Mouse (Mus musculus): ENCODE measurements around the gene Taf3. TPM values are rescaled to one million over a fixed set of nuclear protein-coding genes. Genes with fewer than 3 reads are reported as not detected.
A peak's percentile ranks its signal among the peaks of the same experiment; 100 is the strongest.

The Taf3 gene
- polyA plus RNA-seq, 1 experiment from 2014 or later = 17.3 TPM

DNA sequence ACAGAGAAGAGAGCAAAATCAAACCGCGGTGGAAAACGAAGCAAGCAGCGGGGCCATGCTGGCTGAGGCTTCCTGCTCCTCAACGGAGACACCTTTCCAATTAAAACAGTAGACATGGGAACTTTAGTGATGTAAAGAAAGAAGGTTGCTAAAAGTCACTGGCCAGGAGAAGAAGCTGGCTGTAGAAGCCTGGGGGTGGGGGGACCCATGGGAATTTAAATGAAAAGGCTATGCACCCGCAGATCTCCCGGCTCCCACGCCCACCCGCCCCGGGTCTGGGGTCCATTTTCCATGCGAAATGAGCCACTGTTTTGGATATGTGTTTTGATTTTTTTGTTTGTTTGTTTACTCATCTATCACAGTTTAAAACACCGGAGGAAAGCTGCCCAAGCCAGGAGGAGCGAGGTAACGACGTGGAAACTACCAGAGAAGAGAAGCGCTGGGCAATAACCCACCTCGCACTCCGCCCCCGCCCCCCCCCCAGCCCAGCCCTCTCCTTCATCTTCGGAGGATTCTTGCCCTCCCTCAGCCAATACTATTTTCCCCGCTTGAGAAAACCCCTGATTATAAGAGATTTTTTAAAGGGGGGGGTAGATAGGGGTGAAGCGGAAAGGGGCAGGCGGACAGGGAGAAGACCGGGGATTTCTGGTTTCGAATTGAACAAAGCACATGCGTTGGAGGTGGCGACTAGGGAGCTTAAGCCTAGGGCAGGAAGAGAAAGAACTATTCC lies 164.4 kb downstream of the Taf3 start:
- no peaks in the 10 kb centered on the region for H3K36me3 ChIP-seq
- peak overlapping the region; percentile 66 for H3K27ac ChIP-seq
- no peaks in the 10 kb centered on the region for H3K9me3 ChIP-seq (replicated peaks)
- H3K4me3 ChIP-seq = peak overlapping the region; percentile 28
- H3K4me1 ChIP-seq = peaks cover 31% of the 10 kb centered on the region
- H3K4me2 ChIP-seq (replicated peaks) = peak overlapping the region; percentile 77
- WGBS = under 1% methylated on average over 27 of the region's 27 CpGs
- H3K9ac ChIP-seq = peak overlapping the region; percentile 39; the same call in 1 of the 2 replicates
- no peak for ATAC-seq (ENCODE audit: low FRiP score)
- peaks cover 92% of the 10 kb centered on the region for H3K27me3 ChIP-seq

DNA sequence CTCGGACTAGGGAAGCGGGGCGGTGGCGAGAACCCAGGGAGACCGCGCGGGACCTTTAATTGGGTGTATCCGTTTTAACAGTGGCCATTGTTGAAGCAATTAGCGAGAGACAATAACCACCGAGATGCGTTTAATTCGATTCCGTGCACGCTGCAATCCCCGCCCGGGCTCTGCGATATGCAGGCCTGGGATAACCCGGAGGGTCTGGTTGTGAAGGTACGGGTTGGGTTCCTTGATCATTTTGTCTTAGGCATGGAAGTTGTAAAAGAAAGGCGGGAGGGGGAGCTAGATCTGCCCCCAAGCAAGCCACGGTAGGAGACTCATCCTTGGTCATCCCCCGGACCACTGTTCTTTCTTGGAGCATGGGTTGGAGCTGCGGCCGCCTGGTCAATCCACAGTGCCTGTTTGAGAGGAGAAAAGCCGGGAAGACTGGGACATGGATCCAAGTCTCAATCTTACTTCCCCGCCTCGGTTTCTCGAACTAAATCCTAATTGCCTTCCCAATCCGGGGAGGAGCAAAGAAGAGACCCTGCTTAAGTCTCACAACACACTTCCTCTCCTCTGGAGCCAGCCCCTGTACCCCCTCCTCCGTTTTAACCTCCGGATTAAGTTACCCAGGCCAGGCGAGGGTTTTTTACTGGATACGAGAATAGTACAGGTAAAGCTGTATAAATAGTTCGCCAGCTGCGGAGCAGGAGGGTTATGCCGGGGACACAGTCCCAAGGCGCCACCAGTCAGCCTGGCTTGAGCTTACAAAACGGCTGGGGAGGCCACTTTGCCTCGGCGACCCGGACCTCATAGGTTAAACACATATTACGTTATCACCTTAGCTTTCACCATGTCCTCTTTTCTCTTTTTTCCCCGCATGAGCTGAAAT lies 165.2 kb downstream of the Taf3 start:
- H3K4me3 ChIP-seq = peak overlapping the region; percentile 28
- H3K9me3 ChIP-seq (replicated peaks) = no peaks in the 10 kb centered on the region
- H3K27me3 ChIP-seq = peaks cover 89% of the 10 kb centered on the region
- H3K4me1 ChIP-seq = peaks cover 34% of the 10 kb centered on the region
- H3K36me3 ChIP-seq = no peaks in the 10 kb centered on the region
- WGBS = 1% methylated on average over 43 of the region's 43 CpGs
- H3K4me2 ChIP-seq (replicated peaks) = peak overlapping the region; percentile 77
- peak overlapping the region; percentile 66 for H3K27ac ChIP-seq
- no peak for ATAC-seq (ENCODE audit: low FRiP score)
- peak overlapping the region; percentile 27 for H3K9ac ChIP-seq

DNA sequence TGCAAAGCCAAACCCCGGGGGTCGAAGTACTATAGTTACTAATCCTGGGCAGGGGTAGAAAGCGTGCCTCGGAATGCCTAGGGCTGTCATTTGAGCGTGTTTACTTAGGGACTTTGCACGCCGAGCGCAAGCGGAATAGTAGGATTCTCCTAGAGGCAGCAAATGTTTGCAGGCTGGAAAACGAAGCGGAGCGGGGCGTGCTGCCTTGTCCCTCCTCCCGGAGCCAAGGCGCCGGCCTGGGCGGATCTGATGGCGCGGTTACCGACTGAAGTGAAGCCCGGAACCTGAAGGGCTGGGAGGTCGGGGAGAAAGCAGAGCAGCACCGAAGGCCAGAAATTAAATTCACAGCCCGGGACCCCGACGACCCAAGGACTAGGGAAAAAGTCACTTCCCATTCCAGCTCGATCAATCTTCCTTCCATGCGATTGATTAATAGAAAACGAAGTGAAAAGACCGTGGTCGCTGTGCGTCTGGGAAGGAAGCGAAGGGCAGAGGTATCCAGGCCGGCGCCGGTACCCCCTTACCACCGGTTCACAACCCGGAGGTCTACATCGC lies 165.9 kb downstream of the Taf3 start:
- Histone ChIP-seq H3K27ac (peak overlapping the region; percentile 66), H3K27me3 (peaks cover 86% of the 10 kb centered on the region), H3K36me3 (no peaks in the 10 kb centered on the region), H3K4me1 (peaks cover 34% of the 10 kb centered on the region), H3K9ac (peak overlapping the region; percentile 27), H3K4me2 (replicated peaks) (peak overlapping the region; percentile 77), H3K9me3 (replicated peaks) (no peaks in the 10 kb centered on the region), H3K4me3 (peak overlapping the region; percentile 28)
- ATAC-seq (ENCODE audit: low FRiP score) = no peak
- WGBS = 1% methylated on average over 39 of the region's 39 CpGs

DNA sequence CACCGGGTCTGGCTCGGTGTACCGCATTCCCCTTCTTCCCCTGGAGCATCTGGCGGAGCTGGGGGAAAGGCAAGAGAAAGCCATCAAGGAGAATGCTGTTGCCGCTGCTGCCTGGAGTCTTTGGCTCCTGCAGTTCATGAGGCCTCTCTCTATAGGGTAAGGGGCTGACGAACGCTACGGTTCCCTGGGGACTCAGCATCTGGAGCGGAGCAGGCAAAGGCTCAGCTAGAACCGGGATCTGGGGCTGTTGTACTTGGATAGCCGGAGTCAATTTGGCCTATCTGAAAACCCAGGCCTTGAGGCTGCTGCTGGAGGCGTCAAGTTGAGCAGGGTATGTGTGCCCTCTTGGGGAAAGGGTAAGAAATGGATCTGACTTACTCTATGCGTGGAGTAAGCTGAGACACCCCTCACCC lies 166.8 kb downstream of the Taf3 start:
- ATAC-seq (ENCODE audit: low FRiP score) = no peak
- Histone ChIP-seq H3K4me1 (peaks cover 36% of the 10 kb centered on the region), H3K9ac (peak overlapping the region; percentile 27), H3K4me2 (replicated peaks) (peak overlapping the region; percentile 77), H3K9me3 (replicated peaks) (no peaks in the 10 kb centered on the region), H3K27ac (peak overlapping the region; percentile 66), H3K27me3 (peaks cover 83% of the 10 kb centered on the region), H3K36me3 (no peaks in the 10 kb centered on the region), H3K4me3 (peak overlapping the region; percentile 28)
- WGBS = under 1% methylated on average over 13 of the region's 13 CpGs

DNA sequence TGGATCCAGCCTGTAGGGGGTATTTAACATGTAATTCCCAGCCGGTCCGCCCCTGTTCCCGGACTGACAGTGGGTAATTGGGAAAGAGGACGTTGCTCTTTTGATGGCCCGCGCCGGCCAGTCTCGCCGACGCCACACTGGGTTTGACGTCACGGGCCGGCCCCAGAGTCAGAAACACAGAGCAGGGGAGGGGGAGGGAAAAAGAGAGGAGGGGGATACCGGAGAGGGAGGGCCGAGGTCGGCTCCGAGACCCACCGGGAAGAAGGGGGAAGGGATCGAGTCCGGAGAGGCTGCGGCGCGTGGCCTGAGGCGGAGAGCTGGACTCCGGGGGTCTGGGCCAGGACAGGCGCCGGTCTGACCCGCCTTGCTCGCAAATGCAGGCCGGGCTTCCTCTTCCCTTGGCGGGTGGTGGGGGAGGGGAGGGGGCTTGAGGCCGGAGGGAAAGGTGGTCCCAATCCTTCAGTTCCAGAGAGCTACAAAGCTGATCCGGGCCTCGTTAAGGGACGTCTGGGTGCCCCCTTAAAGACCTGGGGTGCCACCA lies 167.3 kb downstream of the Taf3 start, which contains the start of gene 4930412O13Rik:
4930412O13Rik (plus strand) TSS at position 202 of the 541 bp plus-strand sequence.
- H3K27me3 ChIP-seq = peaks cover 81% of the 10 kb centered on the region
- peaks cover 36% of the 10 kb centered on the region for H3K4me1 ChIP-seq
- H3K9me3 ChIP-seq (replicated peaks) = no peaks in the 10 kb centered on the region
- H3K9ac ChIP-seq = peak within 1 kb of the TSS; percentile 27
- no peaks in the 10 kb centered on the region for H3K36me3 ChIP-seq
- H3K4me2 ChIP-seq (replicated peaks) = peak within 1 kb of the TSS; percentile 77
- no peak for ATAC-seq (ENCODE audit: low FRiP score)
- H3K4me3 ChIP-seq = peak within 1 kb of the TSS; percentile 28
- peak within 1 kb of the TSS; percentile 66 for H3K27ac ChIP-seq
- under 1% methylated on average over 35 of the region's 35 CpGs for WGBS

DNA sequence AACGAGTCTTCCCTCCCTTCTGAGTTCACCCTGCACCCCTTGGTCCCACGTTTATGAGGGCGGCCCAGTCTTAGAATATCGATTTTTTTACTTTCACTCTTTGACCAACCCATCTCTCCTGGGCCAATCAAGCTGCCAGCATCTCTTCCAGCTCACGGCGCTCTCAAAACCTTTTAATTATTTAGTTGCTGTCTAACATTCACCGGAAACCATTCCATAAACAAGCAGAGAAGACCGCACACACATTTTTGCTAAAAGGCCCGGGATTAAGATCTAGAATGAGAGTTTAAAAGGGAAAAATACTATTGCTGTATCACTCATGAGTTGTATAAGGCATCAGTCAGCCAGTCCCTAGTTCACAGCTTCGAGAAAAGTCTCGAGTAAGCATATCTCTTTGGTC lies 168.1 kb downstream of the Taf3 start:
- Histone ChIP-seq H3K27me3 (peaks cover 81% of the 10 kb centered on the region), H3K9ac (no peak overlapping the region), H3K27ac (no peak overlapping the region), H3K4me3 (no peak overlapping the region), H3K36me3 (no peaks in the 10 kb centered on the region), H3K9me3 (replicated peaks) (no peaks in the 10 kb centered on the region), H3K4me2 (replicated peaks) (peak overlapping the region; percentile 77), H3K4me1 (peaks cover 36% of the 10 kb centered on the region)
- WGBS = 3% methylated on average over 11 of the region's 11 CpGs
- no peak for ATAC-seq (ENCODE audit: low FRiP score)

DNA sequence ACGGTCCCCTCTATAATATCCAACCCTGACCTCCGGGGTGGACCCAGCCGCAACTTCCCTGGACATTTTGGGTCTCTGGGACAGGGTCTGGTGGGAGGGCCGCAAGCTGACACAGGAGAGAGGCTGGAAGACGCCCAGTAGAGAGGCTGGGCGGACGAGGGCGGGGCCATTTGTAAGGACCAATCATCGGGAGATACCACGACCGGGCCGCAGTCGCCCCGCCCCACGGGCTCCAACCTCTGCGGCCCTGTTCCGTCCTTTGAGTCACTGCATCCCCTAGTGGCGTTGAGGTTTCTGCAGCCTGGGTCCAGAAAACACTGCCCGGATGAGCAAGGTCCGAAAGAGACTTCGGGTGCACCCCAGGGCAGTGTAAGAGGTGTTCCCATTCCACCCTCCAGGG lies 168.9 kb downstream of the Taf3 start:
- H3K27ac ChIP-seq = no peak overlapping the region
- H3K36me3 ChIP-seq = no peaks in the 10 kb centered on the region
- under 1% methylated on average over 21 of the region's 21 CpGs for WGBS
- peak; percentile 94 for ATAC-seq (ENCODE audit: low FRiP score)
- no peaks in the 10 kb centered on the region for H3K9me3 ChIP-seq (replicated peaks)
- H3K27me3 ChIP-seq = peaks cover 81% of the 10 kb centered on the region
- H3K9ac ChIP-seq = no peak overlapping the region
- peaks cover 36% of the 10 kb centered on the region for H3K4me1 ChIP-seq
- peak overlapping the region; percentile 42 for H3K4me3 ChIP-seq
- peak overlapping the region; percentile 77 for H3K4me2 ChIP-seq (replicated peaks)

DNA sequence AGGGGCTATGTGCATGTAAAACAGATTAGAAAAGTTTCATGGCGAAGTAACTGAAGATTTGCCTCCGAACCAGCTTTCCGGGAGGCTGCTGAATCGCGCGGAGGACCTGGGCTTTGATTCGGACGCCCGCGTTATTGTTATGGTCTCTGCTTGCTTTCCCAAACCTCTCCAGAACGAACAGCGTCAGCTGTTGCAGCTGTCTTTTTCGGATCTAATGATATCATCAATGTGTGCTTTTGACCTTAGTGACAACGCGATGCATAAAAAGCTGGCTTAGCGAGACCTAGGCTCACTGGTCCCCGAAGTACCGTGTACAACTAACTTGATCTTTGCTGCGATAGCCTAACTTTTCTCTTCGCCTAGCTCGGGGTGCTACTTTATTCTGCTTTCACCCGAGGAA lies 169.3 kb downstream of the Taf3 start:
- H3K4me2 ChIP-seq (replicated peaks) = peak overlapping the region; percentile 77
- H3K27me3 ChIP-seq = peaks cover 81% of the 10 kb centered on the region
- H3K4me3 ChIP-seq = peak overlapping the region; percentile 42
- no peak overlapping the region for H3K9ac ChIP-seq
- H3K27ac ChIP-seq = no peak overlapping the region; the same call in 1 of the 2 replicates
- H3K9me3 ChIP-seq (replicated peaks) = no peaks in the 10 kb centered on the region
- peaks cover 36% of the 10 kb centered on the region for H3K4me1 ChIP-seq
- ATAC-seq (ENCODE audit: low FRiP score) = peak; percentile 3; the same call in 1 of the 2 replicates
- no peaks in the 10 kb centered on the region for H3K36me3 ChIP-seq
- under 1% methylated on average over 22 of the region's 22 CpGs for WGBS

DNA sequence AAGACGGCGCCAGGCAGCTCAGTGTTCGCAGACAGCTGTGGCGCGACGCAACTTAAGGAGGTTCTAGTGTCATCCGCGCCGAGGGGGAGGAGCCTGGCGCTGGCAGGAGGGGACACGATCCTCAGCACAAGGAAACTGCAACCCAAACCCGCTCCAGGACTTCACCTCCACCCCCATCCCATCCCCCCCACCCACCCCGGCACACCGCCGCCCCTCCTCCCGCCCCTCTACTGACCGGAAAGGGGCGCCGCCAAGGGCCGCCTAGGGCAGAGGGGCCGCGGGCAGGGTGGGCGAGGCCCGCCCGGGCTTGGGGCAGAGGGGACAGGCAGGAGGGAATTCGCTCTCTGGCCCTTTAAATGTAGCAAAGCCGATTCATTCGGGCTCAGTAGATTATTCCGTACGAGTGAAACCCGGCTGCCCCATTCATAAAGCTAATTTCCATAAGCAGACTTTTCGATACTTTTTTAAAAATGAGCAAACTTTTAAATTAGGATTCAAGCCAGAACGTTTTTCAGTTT lies 169.8 kb downstream of the Taf3 start:
- ATAC-seq (ENCODE audit: low FRiP score) = peak; percentile 27; the same call in 1 of the 2 replicates
- peak overlapping the region; percentile 67; the same call in 1 of the 2 replicates for H3K27ac ChIP-seq

DNA sequence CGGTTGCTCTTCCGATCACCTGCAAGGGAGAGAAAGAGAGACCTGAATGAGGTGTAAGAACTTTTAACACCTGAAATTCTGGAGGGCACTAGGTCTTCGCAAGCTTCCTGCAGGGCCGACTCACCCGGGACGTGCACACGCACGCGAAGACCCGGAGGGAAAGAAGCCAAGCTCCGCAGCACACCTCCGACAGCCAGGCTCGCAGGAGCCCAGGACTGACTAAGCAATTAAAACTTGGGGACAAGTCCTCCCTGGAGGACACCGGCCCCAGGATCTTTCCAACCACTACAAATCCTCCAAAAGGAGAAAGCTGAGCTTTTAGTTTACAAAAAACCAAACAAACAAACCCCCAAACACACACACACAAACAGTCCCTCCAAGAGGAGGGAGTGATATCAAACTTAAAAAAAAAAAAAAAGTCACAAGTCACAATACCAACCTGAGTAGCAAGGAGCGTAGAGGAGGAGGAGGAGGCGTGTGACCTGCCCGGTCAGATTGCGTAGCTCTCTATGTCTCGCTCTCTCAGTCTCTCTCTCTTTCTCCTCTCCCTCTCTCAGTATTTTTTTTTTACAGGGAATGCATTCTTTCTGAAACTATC lies 170.3 kb downstream of the Taf3 start:
- Histone ChIP-seq H3K4me1 (peaks cover 29% of the 10 kb centered on the region), H3K36me3 (no peaks in the 10 kb centered on the region), H3K9ac (no peak overlapping the region; the same call in none of the 2 replicates), H3K9me3 (replicated peaks) (no peaks in the 10 kb centered on the region), H3K4me2 (replicated peaks) (peak overlapping the region; percentile 77), H3K4me3 (peak overlapping the region; percentile 42), H3K27me3 (peaks cover 82% of the 10 kb centered on the region), H3K27ac (peak overlapping the region; percentile 67)
- no peak for ATAC-seq (ENCODE audit: low FRiP score)
- 1% methylated on average over 19 of the region's 19 CpGs for WGBS

More for the DNA sequence above, 169.8 kb downstream of the Taf3 start:
- WGBS = under 1% methylated on average over 33 of the region's 33 CpGs
- Histone ChIP-seq H3K9me3 (replicated peaks) (no peaks in the 10 kb centered on the region), H3K36me3 (no peaks in the 10 kb centered on the region), H3K4me1 (peaks cover 35% of the 10 kb centered on the region), H3K9ac (no peak overlapping the region), H3K4me3 (peak overlapping the region; percentile 42), H3K4me2 (replicated peaks) (peak overlapping the region; percentile 77), H3K27me3 (peaks cover 81% of the 10 kb centered on the region)

DNA sequence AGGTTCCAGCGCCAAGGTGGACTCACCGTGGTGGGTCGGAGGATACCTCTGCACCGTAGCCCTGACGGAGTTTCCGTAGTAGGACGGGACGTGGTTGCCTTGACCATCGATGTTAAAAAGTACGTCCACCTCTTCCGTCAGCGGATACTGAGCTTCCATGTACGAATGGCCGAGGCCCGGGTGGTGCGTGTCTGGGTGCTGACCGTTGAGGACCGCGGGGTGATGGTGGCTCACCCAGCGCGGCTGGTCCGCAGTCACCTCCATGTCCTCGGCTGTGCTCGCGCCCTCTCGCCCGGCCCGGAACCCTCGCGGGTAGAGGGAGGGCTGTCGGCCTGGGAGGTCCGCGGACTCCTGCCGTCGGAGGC lies 171.1 kb downstream of the Taf3 start:
- peaks cover 82% of the 10 kb centered on the region for H3K27me3 ChIP-seq
- H3K4me3 ChIP-seq = peak overlapping the region; percentile 42
- no peak for ATAC-seq (ENCODE audit: low FRiP score)
- H3K9ac ChIP-seq = peak overlapping the region; percentile 46
- H3K36me3 ChIP-seq = no peaks in the 10 kb centered on the region
- H3K9me3 ChIP-seq (replicated peaks) = no peaks in the 10 kb centered on the region
- WGBS = under 1% methylated on average over 35 of the region's 35 CpGs
- peaks cover 26% of the 10 kb centered on the region for H3K4me1 ChIP-seq
- H3K4me2 ChIP-seq (replicated peaks) = peak overlapping the region; percentile 77
- peak overlapping the region; percentile 69 for H3K27ac ChIP-seq

All from hindbrain, embryonic 12.5 days (tissue).